Mouse (Mus musculus) forebrain, embryonic 11.5 days (tissue): ENCODE measurements around the gene Txnip. TPM values are rescaled to one million over a fixed set of nuclear protein-coding genes. Genes with fewer than 3 reads are reported as not detected.

ENCODE experiments used
- ATAC-seq: fragments of 200-750 bp; cut with Nextera tagmentation; replicated peaks from 2 replicates; pipeline ENCODE4 v1.8.0; 2017; ENCODE audit warnings: moderate TSS enrichment; ENCODE audit not compliant: low FRiP score
- DNase-seq: peaks from one replicate; pipeline ENCODE4 v3.0.0-alpha.2; 2017; ENCODE audit warnings: low spot score
- H3K27ac ChIP-seq: fragments of 300-500 bp; sonication (generic); 2 replicates; pipeline ENCODE4 v1.5.1; 2014; ENCODE audit warnings: low read depth, low read length
- H3K27me3 ChIP-seq: fragments of 300-500 bp; sonication (generic); 2 replicates; pipeline ENCODE4 v1.6.1; 2014; ENCODE audit warnings: mild to moderate bottlenecking, low read length, mixed read lengths; ENCODE audit not compliant: control insufficient read depth, insufficient read depth
- H3K36me3 ChIP-seq: fragments of 300-500 bp; sonication (generic); 2 replicates; pipeline ENCODE4 v1.6.1; 2014; ENCODE audit warnings: mild to moderate bottlenecking, low read length, moderate library complexity, mixed read lengths; ENCODE audit not compliant: control insufficient read depth, insufficient read depth
- H3K4me1 ChIP-seq: fragments of 300-500 bp; sonication (generic); replicated peaks from 2 replicates; pipeline ENCODE4 v1.6.1; 2014; ENCODE audit warnings: low read length, mixed read lengths; ENCODE audit not compliant: control insufficient read depth, insufficient read depth
- H3K4me2 ChIP-seq: fragments of 300-500 bp; sonication (generic); 2 replicates; pipeline ENCODE4 v1.6.1; 2014; ENCODE audit warnings: low read depth, mild to moderate bottlenecking, low read length, moderate library complexity, mixed read lengths; ENCODE audit not compliant: severe bottlenecking
- H3K4me3 ChIP-seq: fragments of 300-500 bp; sonication (generic); 2 replicates; pipeline ENCODE4 v1.5.1; 2014; ENCODE audit warnings: low read depth, low read length
- H3K9ac ChIP-seq: fragments of 300-500 bp; sonication (generic); 2 replicates; pipeline ENCODE4 v1.6.1; 2014; ENCODE audit warnings: low read length
- H3K9me3 ChIP-seq: fragments of 300-500 bp; sonication (generic); 2 replicates; pipeline ENCODE4 v1.6.1; 2016; ENCODE audit warnings: low read length, mixed read lengths; ENCODE audit not compliant: control insufficient read depth
- WGBS: fragments of 180-500 bp; shearing (Covaris S2); extraction: QIAGEN DNeasy Blood & Tissue Kit; methylation state at CpG from one replicate; pipeline ENCODE4 v1.1.7; 2014; 5-methylcytosine and 5-hydroxymethylcytosine counted together
- polyA plus RNA-seq: library from polyadenylated mRNA; unstranded; fragments of >200 nt; fragmentation: Nextera tagmentation; extraction: Ambion mirVana; gene quantifications from 2 replicates; pipeline ENCODE4 v1.2.1, GENCODE M21; 2014

The Txnip gene
- polyA plus RNA-seq, 1 experiment from 2014 or later: 45.5 TPM

DNA sequence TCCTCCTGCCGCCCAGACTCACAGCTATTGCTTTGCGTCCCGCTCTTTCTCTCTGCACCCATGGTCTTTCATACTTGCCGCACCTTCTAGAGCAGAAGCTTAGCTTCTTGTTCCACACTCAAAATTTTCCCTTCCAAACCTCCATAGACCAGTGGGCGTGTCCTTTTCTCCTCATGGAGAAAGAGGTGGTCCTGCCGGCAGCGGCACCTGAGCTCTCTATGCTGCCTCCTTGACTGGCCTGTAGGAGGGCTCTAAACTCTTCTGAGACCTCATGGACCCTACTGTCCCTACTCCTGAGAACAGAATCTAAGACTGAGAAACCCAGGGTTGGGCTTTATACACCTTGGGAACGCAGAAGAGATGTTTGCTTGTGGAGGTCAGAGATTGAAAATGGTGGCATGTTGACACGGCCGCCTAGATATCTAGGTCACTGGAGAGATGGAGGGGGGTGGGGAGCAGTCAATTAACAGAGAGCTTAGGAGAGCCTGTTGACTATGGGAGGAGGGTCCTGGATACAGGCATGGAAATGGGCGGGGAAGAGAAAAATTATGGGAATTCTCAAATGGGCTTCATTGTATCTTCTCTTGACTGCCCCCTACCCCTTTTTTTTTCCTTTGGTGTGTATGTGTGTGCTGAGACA is 12.3 kb downstream of the Txnip start:
- no peaks in the 10 kb centered on the region for H3K4me1 ChIP-seq
- ATAC-seq: no peak
- H3K27ac ChIP-seq: no peak overlapping the region

DNA sequence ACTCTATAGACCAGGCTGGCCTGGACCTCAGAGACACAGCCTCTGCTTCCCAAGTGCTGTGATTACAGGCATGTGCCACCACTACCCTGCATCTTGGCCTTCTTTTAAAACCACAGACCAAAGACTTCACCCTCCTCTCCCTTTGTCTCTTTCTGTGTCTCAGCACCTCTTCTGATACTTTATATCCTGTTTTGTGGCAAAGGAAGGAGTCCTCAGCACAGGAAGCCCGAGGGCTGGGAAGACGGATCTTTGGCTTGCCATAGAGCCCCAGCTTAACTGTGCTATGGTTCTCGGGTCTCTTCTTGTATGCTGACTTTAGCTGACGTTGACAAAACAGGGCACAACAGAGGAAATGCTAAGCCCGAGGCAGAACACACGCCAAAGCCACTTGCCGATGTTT is 12.9 kb downstream of the Txnip start:
- Histone ChIP-seq H3K4me2 (no peak overlapping the region), H3K9ac (no peak overlapping the region), H3K4me3 (no peak overlapping the region), H3K36me3 (no peaks in the 10 kb centered on the region), H3K9me3 (no peaks in the 10 kb centered on the region), H3K27ac (no peak overlapping the region), H3K4me1 (no peaks in the 10 kb centered on the region), H3K27me3 (no peaks in the 10 kb centered on the region)
- ATAC-seq: no peak
- no peak for DNase-seq
- 72% methylated on average over 7 of the region's 7 CpGs for WGBS

More for the DNA sequence above, 12.3 kb downstream of the Txnip start:
- no peak for DNase-seq
- H3K9ac ChIP-seq: no peak overlapping the region
- H3K27me3 ChIP-seq: no peaks in the 10 kb centered on the region
- H3K36me3 ChIP-seq: no peaks in the 10 kb centered on the region
- 85% methylated on average over 11 of the region's 11 CpGs for WGBS
- no peak overlapping the region for H3K4me3 ChIP-seq
- H3K4me2 ChIP-seq: no peak overlapping the region
- H3K9me3 ChIP-seq: no peaks in the 10 kb centered on the region

DNA sequence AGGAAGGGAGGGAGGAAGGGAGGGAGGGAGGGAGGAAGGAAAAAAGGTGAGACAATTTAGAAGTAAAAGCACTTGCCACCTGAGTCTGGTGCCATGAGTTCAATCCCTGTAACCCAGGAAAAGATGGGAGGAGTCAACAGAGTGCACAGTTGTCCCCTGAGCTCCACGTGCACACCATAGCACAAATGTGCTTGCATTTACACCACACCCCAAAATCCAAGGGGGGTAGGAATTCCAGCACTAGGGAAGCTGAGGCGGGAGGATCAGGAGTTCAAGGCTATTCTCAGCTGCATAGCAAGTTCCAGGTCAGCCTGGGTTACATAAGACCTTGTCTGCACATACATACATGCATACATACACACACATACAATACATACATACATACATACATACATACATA is 13.6 kb downstream of the Txnip start:
- DNase-seq (no peak), ATAC-seq (no peak)
- H3K4me1 ChIP-seq: peaks cover under 1% of the 10 kb centered on the region; the same call in 1 of the 2 replicates
- no peak overlapping the region for H3K4me2 ChIP-seq
- H3K27ac ChIP-seq: no peak overlapping the region
- no peak overlapping the region for H3K4me3 ChIP-seq
- 74% methylated on average over 2 of the region's 2 CpGs for WGBS
- no peaks in the 10 kb centered on the region for H3K27me3 ChIP-seq
- H3K9me3 ChIP-seq: no peaks in the 10 kb centered on the region
- no peaks in the 10 kb centered on the region for H3K36me3 ChIP-seq
- no peak overlapping the region for H3K9ac ChIP-seq

DNA sequence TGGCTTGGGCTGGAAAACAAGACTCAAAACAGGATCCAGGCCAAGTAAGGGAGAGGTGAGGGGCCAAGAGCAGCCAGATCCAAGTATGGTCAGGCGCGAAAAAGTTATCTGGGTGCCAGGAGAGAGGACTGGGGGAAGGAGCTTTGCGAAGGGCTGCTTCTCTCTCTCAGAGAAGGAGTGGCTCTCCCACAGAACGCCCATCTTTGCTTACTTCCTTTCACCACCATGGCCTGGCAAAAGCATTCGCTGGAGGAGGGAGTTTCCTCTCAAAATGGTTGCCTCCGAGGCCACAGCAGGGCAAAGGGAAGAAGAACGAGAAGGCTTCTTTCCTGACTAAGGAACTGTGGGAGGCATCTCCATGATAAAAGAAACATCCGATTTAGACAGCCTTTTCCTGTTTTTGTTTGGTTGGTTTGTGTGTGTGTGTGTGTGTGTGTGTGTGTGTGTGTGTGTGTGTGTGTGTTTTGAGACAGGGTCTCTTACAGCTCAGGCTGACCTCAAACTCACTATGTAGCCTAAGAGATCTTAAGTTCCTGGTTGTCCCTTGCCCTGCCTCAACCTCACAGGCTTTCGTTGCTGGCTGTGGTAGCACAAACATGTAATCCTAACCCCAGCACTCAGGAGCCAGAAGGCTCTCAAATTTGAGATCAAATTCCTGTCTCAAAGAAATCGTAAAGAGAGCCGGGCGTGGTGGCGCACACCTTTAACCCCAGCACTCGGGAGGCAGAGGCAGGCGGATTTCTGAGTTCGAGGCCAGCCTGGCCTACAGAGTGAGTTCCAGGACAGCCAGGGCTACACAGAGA is 14.3 kb downstream of the Txnip start:
- no peak for DNase-seq
- ATAC-seq: no peak
- H3K4me2 ChIP-seq: no peak overlapping the region
- H3K9ac ChIP-seq: no peak overlapping the region
- H3K36me3 ChIP-seq: no peaks in the 10 kb centered on the region
- H3K27me3 ChIP-seq: no peaks in the 10 kb centered on the region
- peaks cover 4% of the 10 kb centered on the region; the same call in 1 of the 2 replicates for H3K4me1 ChIP-seq
- WGBS: 81% methylated on average over 15 of the region's 16 CpGs
- no peak overlapping the region for H3K27ac ChIP-seq
- H3K4me3 ChIP-seq: no peak overlapping the region
- no peaks in the 10 kb centered on the region for H3K9me3 ChIP-seq

DNA sequence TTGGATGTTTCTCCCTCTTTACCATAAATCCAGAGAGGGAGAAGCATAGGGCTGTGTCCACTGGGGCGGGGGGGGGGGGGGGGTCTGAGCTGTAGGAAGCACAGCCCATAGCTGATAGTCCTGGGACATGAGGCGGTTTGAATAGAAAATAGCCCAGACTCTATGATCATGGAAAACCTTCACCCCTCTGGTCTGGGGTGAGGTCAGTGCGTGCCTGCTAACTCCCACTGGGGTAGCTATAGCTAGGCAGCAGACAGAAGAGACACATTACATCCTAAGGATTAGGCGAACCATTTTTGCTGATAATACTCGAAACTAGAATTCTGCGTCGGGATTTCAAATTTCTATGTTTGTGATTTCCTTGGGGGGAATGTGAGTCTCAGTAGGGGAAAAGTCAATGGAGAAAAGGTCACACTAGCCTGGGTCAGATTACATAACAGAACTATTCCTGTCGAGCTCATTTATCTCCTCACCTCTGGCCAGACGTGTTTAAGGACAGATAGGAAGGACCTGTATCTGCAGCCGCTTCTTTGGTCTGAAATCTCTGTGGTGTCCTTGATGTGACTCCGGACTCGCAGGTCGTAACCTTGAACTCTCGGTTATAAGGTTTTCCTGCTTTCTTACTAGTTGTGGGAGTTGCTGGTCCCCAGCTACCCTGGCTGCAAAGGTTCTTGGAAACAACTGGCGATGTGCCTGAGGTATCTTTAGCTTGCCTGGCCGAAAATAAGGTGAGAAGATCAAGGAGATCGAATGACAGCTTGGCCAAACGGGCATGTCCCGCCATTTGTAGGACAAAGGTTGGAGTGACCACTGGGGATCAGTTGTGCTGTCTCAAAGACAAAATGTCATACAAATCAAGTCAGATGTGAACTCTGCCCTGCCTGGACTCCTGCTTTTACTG is 16.1 kb downstream of the Txnip start:
- no peak overlapping the region for H3K4me3 ChIP-seq
- no peak overlapping the region for H3K27ac ChIP-seq
- H3K36me3 ChIP-seq: no peaks in the 10 kb centered on the region
- H3K27me3 ChIP-seq: no peaks in the 10 kb centered on the region
- DNase-seq (no peak), ATAC-seq (no peak)
- H3K9me3 ChIP-seq: no peaks in the 10 kb centered on the region
- no peak overlapping the region for H3K9ac ChIP-seq
- 85% methylated on average over 19 of the region's 19 CpGs for WGBS
- peaks cover 8% of the 10 kb centered on the region; the same call in 1 of the 2 replicates for H3K4me1 ChIP-seq
- no peak overlapping the region for H3K4me2 ChIP-seq

DNA sequence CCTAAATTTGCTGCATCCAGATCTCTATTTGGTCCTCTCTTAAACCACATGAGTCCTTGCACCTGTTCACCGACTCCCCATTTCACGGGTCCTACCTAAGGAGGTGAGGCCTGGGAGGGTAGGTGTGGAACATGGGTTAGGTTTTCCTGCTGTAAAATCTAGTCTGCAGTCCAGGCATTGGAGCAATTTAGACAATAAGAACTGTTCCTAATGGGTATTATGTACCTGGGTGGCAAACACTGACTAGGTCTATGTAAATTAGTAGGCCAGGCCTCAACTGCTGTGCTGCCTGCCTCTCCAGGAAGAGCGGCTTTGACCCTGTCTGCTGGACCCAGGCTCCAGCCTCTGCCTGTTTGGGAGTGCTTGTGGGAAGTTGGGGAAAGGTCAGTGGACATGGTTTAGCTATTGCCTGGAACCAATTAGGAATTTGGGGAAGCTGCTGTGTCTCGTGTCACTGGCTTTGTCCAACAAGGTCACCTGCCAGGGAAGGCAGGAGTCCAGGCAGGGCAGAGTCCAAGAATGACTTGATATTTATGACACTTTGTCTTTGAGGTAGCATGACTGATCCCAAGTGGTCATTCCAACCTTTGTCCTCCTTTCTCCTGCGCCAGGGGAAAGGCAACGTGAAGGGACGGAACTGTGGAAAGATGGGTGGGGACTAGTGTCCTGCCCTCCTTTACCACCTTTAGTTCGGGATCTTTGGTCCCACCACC is 17.7 kb downstream of the Txnip start:
- no peak for DNase-seq
- Histone ChIP-seq H3K27me3 (no peaks in the 10 kb centered on the region), H3K4me1 (peaks cover 9% of the 10 kb centered on the region), H3K9ac (no peak overlapping the region), H3K9me3 (no peaks in the 10 kb centered on the region), H3K4me2 (no peak overlapping the region), H3K27ac (no peak overlapping the region), H3K4me3 (no peak overlapping the region), H3K36me3 (no peaks in the 10 kb centered on the region)
- 94% methylated on average over 8 of the region's 8 CpGs for WGBS
- ATAC-seq: no peak

DNA sequence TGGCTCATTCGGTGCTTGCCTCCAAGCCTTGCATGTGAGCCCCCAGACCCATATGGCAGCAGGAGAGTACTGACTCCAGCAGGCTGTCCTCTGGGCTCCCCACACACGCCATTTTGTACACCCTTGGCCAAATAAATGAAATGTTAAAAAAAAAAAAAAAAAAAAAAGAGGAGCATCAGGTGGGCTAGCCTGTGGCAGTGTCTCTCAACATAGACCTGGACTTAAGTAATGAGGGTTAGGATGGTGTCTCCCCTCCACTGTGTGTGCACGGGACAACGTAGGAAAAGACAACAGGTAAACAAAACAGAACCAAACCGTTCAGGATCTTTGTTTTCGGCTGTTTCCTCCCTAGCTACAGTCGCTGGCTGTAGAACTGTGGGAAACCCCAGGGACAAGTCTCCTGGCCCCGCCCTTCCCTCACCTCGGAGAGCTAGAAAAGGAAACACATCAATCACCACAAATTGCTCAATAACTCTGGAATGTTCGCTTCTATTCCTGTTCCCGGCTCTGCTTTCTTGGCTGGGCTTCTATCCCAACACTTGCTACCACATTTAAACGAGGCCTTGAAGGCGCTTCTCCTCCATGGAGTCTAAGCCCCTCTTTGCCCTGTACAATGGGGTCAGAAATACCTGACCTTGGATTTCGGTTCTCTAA is 18.4 kb downstream of the Txnip start:
- H3K27me3 ChIP-seq: no peaks in the 10 kb centered on the region
- peak overlapping the region; percentile 21; the same call in 1 of the 2 replicates for H3K4me2 ChIP-seq
- no peak overlapping the region for H3K4me3 ChIP-seq
- H3K27ac ChIP-seq: no peak overlapping the region
- no peaks in the 10 kb centered on the region for H3K36me3 ChIP-seq
- DNase-seq (peak; percentile 47), ATAC-seq (no peak)
- peaks cover 11% of the 10 kb centered on the region for H3K4me1 ChIP-seq
- 74% methylated on average over 14 of the region's 14 CpGs for WGBS
- no peaks in the 10 kb centered on the region for H3K9me3 ChIP-seq
- H3K9ac ChIP-seq: 0 out of 2 replicates have a peak overlapping the region, but pooled peaks have one; percentile 3
